Mouse (Mus musculus) CD4-positive, CD25-positive, alpha-beta regulatory T cell, adult 2 months (primary cell): Measurements from ENCODE around the gene Iqgap2.
A peak's percentile ranks its signal among the peaks of the same experiment; 100 is the strongest.

Experiments used
- DNase-seq: peaks from one replicate; pipeline ENCODE4 v3.0.0-alpha.2; 2012; ENCODE audit warnings: low read depth, low spot score

Gene Iqgap2

DNA sequence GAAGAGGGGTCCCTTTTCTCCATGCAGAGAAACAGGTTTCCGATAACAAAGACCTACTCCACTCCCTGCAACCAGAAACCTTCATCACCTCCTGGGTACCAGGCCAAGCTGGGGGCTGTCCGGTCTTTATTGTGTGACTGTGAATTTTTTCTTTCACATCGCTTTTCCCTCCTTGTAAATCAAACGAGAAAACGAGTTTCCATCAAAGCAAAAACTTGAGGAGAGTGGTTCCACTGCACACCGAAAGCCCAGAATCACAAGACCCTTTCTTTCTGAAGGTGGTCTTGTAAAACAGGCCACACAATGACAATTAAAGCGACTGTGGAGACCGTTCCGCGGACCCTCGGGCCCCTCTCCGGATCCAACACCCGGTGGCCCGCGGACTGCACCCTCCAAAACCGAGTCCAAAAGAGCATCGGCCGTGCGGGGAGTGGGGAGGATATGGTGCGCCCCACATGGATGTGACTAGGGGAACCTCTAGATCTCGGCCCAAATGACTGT is 274.0 kb downstream of the Iqgap2 start:
- DNase-seq, result no peak

DNA sequence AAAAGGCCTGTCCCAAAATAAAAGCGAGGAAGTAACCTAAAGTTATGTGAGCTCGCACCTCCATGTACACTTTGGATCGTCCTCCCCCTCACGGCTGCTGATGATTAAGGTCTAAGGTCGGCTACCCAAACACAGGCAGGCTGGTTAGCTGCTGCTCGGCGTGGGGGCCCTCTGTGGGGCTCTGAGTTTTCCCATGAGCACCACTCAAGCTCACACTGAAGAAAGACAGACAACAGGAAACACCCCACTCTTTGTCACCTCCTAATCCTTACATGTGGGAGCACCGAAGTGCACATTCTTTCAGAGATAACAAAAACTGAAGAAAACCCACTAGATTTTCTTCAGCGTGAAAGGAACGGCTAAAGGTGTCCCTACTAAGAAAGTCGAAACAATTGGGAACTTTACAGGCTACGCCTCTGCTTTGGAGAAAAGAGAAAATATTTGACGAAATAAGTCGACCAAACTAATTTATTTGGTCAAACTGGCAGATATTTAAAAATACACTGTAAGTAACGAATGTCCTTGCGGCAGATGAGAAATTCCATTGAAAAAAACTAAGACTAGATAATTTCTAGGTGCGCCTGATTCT is 274.5 kb downstream of the Iqgap2 start:
- DNase-seq, result peak; percentile 41

DNA sequence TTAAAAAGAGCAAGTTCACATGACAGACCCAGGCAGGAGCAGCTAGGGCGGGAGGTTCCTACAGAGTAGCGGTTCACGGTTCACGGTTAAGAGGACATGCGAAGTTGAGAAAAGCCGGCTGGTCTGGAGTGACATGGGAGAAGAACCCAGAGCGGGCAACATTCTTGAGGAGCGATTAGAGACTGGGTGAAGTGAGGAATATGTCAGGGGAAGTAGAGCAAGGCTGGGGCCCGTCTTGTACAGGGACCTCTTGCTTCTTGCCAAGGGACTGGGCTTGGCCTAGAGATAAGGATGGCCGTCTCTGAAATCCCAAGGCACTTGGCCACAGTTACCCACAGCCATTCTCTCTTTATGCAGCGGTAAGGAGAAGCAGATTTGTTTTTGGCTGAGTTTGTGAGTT is 275.2 kb downstream of the Iqgap2 start:
- no peak for DNase-seq

DNA sequence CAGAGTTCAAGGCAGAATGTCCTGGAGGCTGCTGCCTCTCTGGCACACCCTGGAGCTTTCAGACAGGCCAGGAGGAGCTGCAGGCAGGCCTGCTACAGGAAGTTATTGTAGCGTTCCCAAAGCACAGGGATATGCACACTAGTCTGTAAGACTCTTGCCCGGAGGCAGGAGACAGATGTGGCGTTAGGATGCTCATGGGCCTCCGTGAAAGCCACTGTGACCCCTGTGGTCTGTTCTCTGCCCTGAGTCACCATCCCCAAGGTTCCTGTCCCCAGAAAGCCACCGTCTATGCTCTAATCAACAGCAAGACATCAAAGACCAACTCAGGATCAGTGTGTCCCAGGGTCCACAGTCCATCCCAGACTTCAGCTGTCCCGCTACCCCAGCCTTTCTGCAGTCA is 277.0 kb downstream of the Iqgap2 start:
- DNase-seq, result no peak

DNA sequence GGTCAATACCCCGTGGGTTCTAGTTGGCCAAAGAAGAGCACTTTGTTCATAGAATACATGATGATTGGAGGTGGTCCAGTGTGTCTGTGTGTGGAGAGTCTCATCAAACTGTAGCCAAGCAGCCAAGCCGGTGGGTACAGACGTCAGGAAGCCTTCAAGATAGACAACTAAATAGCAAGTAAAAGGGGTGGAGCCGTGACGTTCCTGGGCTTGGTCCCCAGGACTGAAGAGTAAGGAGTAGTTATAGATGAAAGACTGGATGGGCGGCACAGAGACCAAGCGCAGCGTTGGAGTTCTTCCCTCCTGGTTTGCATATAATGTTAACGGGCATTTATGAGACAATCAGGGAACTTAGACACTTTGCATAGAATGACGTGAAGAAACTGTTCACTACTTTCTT is 279.5 kb downstream of the Iqgap2 start:
- no peak for DNase-seq

DNA sequence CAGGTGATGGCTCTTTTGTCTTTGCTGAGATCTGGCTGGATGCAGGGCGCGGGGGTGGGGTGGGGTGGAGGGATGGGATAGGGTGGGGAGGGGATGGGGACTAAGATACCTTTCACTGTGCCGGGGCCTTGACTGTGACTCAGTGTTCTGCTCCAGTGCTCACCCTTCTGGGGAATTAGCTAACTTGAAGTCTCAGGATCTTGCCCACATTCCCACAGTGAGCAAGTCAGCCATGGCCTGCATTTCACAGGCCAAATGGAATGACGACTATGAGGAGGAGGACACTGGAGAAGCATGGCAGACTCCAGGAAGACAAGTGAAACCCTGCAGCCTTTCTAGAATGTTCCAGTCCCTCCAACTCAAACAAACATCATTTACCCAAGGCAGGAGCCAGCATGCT is 280.0 kb downstream of the Iqgap2 start:
- no peak for DNase-seq

DNA sequence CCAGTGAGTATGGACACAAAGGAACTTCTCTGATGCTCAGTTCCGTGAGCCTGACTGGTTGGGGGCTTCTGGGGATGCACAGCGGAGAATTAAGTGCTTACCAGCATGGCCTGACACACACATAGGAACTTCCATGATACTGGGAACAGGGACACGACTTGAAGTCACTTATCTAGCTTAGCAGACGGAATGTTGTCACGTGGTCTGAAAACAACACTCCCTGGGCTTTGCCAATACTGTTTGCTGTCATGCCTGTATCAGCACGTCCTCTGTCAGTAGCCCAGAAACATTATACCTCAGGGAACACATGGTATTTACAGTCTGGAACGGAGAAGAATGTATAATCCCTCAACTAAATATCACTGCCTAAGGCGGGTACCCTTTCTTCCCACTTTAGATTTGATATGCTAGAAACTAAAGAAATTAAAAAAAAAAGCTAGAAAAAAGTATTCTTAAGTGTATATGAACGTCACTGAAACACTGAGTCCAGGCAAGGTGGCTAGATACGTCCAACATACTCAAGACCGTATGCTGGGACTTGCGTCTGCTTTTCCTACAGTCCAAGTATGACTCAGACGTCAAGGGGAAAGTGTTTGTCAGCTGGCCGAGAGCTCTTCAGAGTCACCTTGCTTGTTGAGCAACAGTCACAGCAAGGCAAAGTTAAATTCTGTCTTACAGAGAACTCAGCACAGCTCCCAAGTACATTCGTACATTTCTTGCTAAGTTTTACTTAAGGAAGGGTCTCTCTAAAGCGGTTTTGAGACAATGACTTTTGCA is 280.7 kb downstream of the Iqgap2 start:
- no peak for DNase-seq

DNA sequence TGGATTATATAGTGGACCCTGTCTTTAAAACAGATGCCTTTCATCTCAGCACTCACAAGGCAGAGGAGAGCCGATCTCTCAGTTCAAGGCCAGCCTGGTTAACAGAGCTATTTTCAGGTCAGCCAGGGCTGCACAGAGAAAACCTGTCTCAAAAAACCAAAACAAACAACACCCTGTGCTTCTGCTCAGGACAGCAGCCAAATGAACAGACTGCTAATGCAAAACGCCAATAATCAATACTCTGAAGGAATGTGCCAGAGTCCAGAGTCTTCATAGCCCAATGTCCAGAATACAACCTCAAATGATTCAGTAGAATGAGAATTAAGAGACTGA is 282.7 kb downstream of the Iqgap2 start:
- no peak for DNase-seq

DNA sequence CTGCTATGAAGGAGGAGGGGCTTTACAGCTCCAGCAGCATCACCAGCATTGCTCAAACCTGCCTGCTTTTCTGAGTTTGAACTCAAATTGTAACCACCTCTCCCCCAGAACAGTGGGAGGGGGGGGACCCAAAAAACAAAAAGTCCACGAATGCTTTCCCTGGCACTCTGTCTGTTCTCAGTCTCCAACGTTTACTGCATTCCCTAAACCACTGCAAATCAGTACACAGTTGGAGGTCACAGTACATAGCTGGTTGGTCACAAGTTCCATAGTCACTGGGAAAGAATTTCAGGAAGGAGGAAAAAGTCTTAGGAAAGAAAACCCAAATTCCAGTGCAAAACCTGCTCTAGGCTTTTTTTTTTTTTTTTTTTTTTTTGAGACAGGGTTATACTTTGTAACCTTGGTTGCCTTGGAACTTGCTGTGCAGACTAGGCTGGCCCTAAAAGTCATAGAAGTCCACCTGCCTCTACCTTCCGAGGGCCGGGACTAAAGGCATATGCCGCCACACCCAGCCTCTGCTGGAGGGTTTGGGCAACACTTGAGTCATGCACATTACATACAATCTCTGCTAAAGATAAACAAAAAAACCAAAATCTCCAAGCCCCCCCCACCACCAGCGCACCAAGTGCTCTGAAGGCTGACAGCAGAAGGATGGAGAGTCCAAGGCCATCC is 283.2 kb downstream of the Iqgap2 start:
- no peak for DNase-seq

DNA sequence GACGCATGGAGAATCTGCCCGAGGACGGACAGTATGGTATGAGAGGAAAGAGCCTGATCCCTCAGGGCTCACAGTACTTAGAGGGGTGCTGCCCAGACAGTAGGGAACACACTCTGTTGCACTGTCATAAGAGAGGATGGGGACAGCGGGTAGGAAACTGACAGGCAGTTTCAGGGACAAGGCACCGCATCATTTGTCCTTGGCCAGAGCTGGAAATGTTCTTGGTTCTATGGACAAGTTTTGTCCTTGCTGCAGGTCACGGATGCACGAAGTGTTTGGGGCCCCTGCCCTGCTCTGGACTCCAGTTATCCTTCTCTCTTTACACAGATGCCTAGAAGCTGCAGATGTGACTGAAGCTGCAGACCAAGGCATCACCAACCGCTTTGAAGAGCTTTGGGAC is 284.7 kb downstream of the Iqgap2 start:
- no peak for DNase-seq

DNA sequence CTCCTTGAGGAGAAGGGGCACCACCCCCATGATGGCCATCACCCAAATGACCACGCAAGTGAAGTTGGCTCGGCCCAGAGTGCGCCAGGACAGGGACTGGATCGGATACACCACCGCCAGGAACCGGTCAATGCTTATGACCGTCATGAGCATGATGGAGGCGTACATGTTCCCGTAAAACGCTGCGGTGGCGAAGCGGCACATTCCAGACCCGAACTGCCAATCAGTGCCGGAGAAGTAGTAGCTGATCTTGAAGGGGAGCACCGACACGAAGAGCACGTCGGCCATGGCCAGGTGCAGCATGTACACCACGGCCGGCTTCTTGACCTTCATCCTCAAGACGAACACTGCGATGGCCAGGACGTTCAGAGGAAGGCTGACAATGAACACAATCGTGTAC is 287.4 kb downstream of the Iqgap2 start:
- no peak for DNase-seq

DNA sequence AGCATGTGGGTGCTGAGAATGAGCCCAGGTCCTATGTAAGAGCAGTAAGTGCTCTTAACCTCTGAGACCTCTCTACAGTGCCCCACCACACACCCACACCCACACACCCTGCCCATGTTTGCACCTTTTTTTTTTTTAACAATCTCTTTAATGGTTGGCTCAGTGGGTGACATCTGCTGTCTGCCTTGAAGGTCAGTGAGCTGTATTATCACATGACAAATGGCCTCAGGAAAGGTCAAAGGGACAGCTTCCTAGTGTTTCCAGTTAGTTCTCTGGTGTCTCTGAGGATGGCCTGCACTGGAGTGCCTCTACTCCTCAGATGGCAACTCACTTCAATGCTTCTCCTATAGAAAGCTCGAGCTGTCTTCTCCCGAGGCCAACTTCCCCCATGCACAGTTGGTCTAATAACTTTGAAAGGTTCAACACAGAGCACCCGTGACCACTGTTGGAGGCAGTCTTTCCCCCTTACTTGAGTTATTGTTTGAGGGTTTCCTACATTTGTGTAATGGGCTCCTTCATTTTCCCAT is 291.8 kb downstream of the Iqgap2 start:
- no peak for DNase-seq

DNA sequence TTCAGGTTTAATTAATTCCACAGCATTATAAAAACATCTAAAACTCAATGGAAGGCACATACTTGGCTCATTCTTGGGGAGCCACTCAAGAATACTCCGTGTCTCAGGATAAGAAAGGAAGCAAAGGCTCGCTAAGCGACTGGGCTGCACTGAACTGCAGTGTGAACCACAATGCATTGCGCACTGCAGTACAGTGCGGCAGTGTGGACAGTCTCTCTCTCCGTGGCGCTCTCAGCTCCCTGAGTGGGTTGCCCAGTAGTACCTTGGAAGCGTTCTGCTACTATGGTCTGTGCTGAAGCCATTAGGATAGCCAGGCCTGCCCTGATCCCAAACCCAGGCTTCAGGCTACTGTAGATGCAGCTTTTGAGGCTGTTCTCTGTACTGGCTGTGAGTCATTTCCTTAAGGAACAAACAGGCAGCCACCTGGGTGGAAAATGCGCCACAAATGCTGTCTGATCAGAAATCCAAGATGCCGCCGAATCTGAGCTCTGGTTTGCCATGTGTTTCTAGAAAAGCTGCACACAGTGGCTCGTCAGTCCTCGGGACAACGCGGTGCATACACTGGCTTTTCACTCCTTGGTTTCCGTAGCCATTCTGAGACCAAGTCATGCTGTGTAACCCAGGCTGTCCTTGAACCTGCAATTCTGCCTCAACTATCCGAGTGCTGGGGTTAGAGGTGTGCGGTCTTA is 293.3 kb downstream of the Iqgap2 start:
- DNase-seq, result no peak

DNA sequence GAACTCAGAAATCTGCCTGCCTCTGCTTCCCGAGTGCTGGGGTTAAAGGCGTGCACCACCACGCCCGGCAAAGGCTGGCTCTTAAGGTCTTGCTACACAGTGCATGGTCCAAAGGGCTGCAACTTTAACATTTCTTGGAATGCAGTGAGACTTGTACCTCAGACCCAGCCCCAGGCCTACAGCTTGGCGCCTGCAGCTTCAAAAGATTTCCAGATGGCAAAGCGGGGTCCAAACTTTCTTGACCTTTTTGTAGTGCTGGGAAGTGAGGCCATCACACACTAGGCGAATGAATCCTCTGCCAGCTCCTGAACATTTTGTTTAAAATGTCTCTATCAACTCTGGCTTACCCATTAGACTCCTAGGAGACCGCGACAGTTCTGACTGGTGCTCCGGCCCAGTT is 294.1 kb downstream of the Iqgap2 start:
- DNase-seq, result no peak

DNA sequence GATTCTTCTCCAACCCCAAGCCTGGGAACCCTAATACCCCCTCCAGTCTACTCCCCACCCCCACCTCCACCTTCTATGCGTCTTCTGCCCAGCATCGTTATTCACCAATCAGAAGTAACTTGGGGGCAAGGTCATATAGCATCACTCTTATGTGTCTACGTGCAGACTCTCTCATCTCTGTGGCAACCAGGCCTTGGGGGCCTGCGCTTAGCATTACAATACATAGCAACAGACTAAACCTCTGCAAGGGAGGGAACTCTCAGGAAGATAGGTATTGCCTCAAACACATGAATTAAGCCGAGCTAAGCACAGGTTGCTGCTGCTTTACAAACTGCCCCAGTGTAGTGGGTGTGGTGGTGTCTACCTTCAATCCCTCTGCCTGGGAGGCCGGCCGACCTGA is 295.0 kb downstream of the Iqgap2 start:
- DNase-seq, result no peak

DNA sequence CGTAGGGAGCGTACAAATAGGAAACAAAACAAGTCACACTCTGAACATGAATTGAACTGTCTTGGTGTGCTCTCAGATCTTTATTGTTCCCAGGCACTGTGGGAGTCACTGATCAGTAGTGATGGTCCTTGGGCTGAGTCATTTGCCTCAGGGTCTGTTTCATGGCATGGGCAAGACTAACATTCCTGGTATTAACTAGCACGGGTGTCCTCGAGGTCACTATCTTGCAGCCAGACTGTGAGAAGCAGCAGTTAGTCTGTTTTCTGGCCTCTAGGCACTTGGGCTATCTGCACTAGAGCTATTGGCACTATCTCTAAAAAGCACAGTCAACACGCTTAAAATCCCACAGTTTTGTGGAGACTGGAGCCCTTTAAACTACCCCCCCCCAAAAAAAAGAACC is 295.8 kb downstream of the Iqgap2 start:
- DNase-seq, result no peak

DNA sequence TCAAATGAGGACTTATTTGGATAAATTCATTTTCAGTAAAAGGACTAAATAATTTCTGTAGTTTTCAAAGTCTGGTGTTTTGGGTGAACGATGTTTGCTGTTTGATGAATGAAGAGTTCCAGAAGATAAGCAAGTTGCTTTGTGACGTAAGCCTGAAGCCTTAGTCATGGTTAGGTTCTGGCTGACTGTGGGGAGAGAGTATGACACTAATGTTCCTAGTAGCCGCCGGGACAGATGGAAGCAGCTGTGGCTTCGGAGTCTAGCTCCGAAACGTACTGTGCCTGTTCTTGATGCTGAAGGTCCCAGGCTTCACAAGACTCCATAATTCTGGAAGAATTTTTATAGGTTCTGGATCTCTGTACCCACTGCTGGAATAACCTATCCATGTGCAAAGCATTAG is 296.3 kb downstream of the Iqgap2 start:
- no peak for DNase-seq

DNA sequence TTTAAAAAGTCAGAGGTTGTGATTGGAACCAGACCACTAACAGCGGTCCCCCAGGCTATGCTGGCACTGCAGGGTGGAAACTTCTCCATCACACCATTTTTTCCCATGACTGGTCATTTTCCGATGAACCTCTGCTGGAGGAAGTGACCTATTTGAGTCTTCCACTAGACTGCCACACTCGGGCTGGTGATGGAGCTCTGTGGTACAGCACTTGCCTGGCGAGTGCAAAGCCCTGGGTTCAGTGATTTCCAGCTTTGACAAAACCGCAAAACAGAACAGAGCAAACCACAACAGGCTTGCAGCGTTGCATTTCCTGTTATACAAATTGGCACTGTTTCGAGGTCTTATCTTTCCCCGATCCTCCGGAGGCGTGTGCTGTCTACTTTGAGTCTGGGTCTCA is 298.9 kb downstream of the Iqgap2 start:
- peak; percentile 64 for DNase-seq

DNA sequence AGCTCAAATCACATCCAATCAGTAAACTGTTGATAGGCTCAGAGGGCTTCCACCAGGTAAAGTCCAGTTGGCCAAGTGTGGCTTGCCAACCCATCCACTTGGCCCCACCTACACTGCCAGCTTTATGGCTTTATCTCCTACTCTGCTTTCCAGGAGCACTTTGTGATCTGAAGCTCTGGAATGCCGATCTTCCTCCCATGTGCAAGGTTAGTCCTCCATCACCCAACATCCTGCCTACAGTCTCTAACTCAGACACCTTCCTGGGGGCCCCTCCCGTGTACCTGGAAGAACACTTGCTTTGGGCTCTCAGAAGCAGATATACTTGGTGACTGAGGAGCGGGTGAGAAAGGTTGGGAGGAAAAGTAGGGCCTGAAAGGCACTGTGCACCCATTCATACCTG is 300.1 kb downstream of the Iqgap2 start:
- DNase-seq, result no peak

DNA sequence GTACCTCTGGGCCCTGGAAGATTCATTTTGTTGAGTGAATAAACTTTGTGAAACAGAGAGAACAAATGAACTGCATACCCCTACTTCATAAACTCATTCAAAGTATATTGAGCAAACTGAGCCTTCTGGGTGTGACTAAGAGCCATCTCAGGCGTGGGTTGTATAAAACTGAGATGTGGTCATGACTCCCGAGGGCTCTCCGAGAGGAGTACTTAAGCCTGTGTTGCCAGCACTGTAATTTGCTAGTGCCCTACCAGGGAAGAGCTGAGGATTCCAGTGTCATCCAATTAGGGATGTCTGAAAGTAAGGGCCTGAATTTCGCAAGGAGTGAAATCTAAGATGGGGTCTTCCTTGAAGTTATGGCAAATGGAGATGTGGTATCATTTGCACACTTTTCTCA is 304.1 kb downstream of the Iqgap2 start:
- DNase-seq, result no peak

DNA sequence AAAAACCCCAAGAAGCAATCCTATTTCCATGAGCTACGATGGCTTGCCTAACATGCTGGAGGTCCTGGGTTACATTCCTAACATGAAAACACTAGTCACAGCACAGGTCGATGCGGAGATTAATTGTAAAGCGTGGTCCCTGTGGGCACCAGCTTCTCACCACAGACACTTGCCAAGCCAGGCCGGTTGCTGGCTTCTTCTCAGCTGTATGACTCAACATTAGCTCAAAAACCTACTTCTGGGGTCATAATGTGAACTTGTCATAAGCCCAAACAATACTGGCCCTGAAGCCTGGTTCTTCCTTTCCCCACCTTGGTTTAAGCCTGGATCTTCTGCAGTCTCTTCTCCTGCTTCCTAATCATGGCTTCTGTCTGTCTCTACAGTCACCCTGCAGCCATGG is 306.8 kb downstream of the Iqgap2 start:
- no peak for DNase-seq
